ENCODE assay signal across 8 mouse cellular contexts in the genomic region with DNA sequence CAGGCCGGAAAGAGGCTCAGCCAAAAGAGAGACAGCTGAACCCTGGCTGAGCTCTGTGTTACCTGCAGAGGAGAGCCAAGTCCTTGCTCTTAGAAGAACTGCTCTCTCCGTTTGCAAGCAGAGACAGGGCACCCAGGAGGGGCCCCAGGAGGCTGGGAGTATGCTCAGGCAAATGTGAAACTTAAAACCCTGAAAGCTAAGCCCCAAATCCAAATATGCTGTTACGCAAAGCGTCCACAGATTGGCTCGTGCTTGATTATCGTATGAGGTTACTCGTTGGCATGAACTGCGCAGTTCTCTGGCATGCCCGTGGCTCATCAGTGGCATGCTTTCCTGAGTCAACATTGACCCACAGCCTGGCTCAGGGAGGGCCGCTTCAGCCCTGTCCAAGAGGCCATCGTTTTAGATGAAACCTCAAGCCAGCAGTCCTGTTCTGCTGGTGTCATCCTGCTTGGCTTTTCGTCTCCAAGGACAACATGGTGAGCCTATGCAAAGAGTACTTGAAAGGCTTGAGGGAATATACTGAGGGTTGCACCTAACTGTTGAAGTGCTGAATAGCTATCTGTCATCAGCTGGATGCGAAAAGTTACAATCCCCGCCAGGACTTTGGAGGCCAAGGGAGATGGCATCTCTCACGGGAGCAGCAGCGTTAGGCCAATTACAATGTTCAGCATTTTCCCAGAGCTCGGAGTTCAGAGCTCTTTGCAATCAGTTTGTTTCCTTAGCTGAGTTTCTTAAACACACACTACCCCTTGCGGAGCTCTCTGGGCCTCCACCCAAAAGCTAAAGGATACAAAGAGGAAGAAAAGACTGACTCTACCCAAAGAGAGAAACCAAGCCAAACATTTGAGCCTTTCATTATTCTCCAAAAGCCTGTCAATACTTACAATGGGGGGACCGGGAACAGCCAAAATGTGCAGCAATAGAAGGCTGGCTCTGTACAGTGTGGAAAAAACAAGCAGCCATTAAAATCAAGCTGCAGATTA.
DNase-seq lines count a peak whose midpoint lies in the region; ATAC-seq and TF ChIP-seq lines count a peak whose summit lies in the region.
"Had no signal": no experiment of that assay in that cellular context is flagged by ENCODE, and none has a peak within 500 bp of the region (broad histone marks: within the 10 kb centered on the region; RNA-seq: fewer than 3 reads in every experiment).

No protein-coding gene starts in this region.

- no peak overlapping the region for H3K4me2 ChIP-seq in limb, embryonic 13.5 days (replicated peaks)
- H3K4me2 ChIP-seq in forebrain, embryonic 14.5 days (ENCODE audit: low read length) = no peak overlapping the region
- no peak overlapping the region for H3K4me2 ChIP-seq in hindbrain, postnatal 0 days (ENCODE audit: low read depth, low read length)

- no peak for DNase-seq in limb, embryonic 10.5 days (ENCODE audit: low spot score)
- peak; percentile 32 for DNase-seq in cerebellum, adult 8-10 months
- DNase-seq in forebrain, embryonic 14.5 days (ENCODE audit: low spot score) = peak; percentile 85
- peak; percentile 74 for DNase-seq in hindbrain, postnatal 0 days (ENCODE audit: low spot score)
- DNase-seq in T-cell, adult 2 months (ENCODE audit: low spot score) = no peak

- WGBS in limb, embryonic 13.5 days = 58% methylated on average over 19 of the region's 19 CpGs
- 75% methylated on average over 19 of the region's 19 CpGs for WGBS in limb, embryonic 10.5 days
- 52% methylated on average over 19 of the region's 19 CpGs for WGBS in forebrain, embryonic 14.5 days
- WGBS in hindbrain, postnatal 0 days = 39% methylated on average over 19 of the region's 19 CpGs

- peaks cover 15% of the 10 kb centered on the region for H3K4me1 ChIP-seq in limb, embryonic 13.5 days
- H3K4me1 ChIP-seq in limb, embryonic 10.5 days = peaks cover 21% of the 10 kb centered on the region
- peaks cover 13% of the 10 kb centered on the region for H3K4me1 ChIP-seq in forebrain, embryonic 14.5 days (ENCODE audit: control insufficient read depth, insufficient read depth, low read length)
- H3K4me1 ChIP-seq in hindbrain, postnatal 0 days (ENCODE audit: insufficient read depth, low read length) = no peaks in the 10 kb centered on the region

- peak overlapping the region; percentile 10; the same call in 1 of the 2 replicates for H3K27ac ChIP-seq in limb, embryonic 13.5 days
- no peak overlapping the region for H3K27ac ChIP-seq in limb, embryonic 10.5 days
- no peak overlapping the region for H3K27ac ChIP-seq in forebrain, embryonic 14.5 days (ENCODE audit: low read depth, low read length)
- peak overlapping the region; percentile 62 for H3K27ac ChIP-seq in hindbrain, postnatal 0 days
- H3K27ac ChIP-seq: kidney, postnatal 0 days had no signal

- no peaks in the 10 kb centered on the region for H3K9me3 ChIP-seq in limb, embryonic 13.5 days
- H3K9me3 ChIP-seq in limb, embryonic 10.5 days (replicated peaks) = no peaks in the 10 kb centered on the region
- H3K9me3 ChIP-seq in forebrain, embryonic 14.5 days (replicated peaks; ENCODE audit: control insufficient read depth, low read length) = no peaks in the 10 kb centered on the region
- H3K9me3 ChIP-seq in hindbrain, postnatal 0 days (ENCODE audit: low read length) = no peaks in the 10 kb centered on the region

- H3K4me3 ChIP-seq in limb, embryonic 13.5 days = no peak overlapping the region
- H3K4me3 ChIP-seq in limb, embryonic 10.5 days = no peak overlapping the region
- no peak overlapping the region for H3K4me3 ChIP-seq in forebrain, embryonic 14.5 days (ENCODE audit: low read depth, low read length)
- H3K4me3 ChIP-seq in hindbrain, postnatal 0 days (ENCODE audit: low read length) = no peak overlapping the region

- no peak overlapping the region for H3K9ac ChIP-seq in limb, embryonic 13.5 days
- no peak overlapping the region for H3K9ac ChIP-seq in forebrain, embryonic 14.5 days (ENCODE audit: low read length)
- H3K9ac ChIP-seq in hindbrain, postnatal 0 days (replicated peaks; ENCODE audit: low read length) = no peak overlapping the region

- no peaks in the 10 kb centered on the region for H3K36me3 ChIP-seq in limb, embryonic 13.5 days
- no peaks in the 10 kb centered on the region for H3K36me3 ChIP-seq in limb, embryonic 10.5 days
- H3K36me3 ChIP-seq in forebrain, embryonic 14.5 days (ENCODE audit: control insufficient read depth, insufficient read depth, low read length) = no peaks in the 10 kb centered on the region
- H3K36me3 ChIP-seq in hindbrain, postnatal 0 days (ENCODE audit: insufficient read depth, low read length) = no peaks in the 10 kb centered on the region

- ATAC-seq in limb, embryonic 13.5 days (ENCODE audit: low FRiP score, low read depth) = no peak
- peak; percentile 81 for ATAC-seq in forebrain, embryonic 14.5 days
- peak; percentile 84 for ATAC-seq in hindbrain, postnatal 0 days
- no peak for ATAC-seq in CD4-positive, CD25-positive, alpha-beta regulatory T cell, adult 4 months

- H3K27me3 ChIP-seq in limb, embryonic 13.5 days = no peaks in the 10 kb centered on the region
- 0 out of 2 replicates have a peak, but pooled peaks cover 4% of the 10 kb centered on the region for H3K27me3 ChIP-seq in limb, embryonic 10.5 days (ENCODE audit: low read depth, poor library complexity, severe bottlenecking)
- H3K27me3 ChIP-seq in forebrain, embryonic 14.5 days (replicated peaks; ENCODE audit: control insufficient read depth, insufficient read depth, low read length) = no peaks in the 10 kb centered on the region
- H3K27me3 ChIP-seq in hindbrain, postnatal 0 days (ENCODE audit: insufficient read depth, low read length) = no peaks in the 10 kb centered on the region

- no peak for TF ChIP-seq CTCF in hindbrain, postnatal 0 days (IDR thresholded peaks at IDR 0.05; ENCODE audit: low read depth)

Comparison
In these comparisons a context has a peak if more than half of its experiments do, and no peak if none do; other contexts are left out.
1. H3K27ac ChIP-seq: peak in limb, embryonic 13.5 days (single experiment) and hindbrain, postnatal 0 days (single experiment); none in limb, embryonic 10.5 days (single experiment) and forebrain, embryonic 14.5 days (single experiment).
2. ATAC-seq: peak in forebrain, embryonic 14.5 days (single experiment) and hindbrain, postnatal 0 days (single experiment); none in limb, embryonic 13.5 days (single experiment) and CD4-positive, CD25-positive, alpha-beta regulatory T cell, adult 4 months (single experiment).
3. DNase-seq: peak in cerebellum, adult 8-10 months (single experiment), forebrain, embryonic 14.5 days (single experiment) and hindbrain, postnatal 0 days (single experiment); none in limb, embryonic 10.5 days (single experiment) and T-cell, adult 2 months (single experiment).